Mouse (Mus musculus) thymus, adult 2 months (tissue): Measurements from ENCODE around the gene Tab2.

ENCODE experiments used
- CTCF ChIP-seq: fragments of 200-500 bp; IDR thresholded peaks from 2 replicates; pipeline ENCODE4 v1.5.1; 2012; ENCODE audit warnings: mild to moderate bottlenecking, control low read depth, low read length, moderate library complexity, borderline replicate concordance; ENCODE audit not compliant: control insufficient read depth, poor library complexity, insufficient read depth; ENCODE audit errors: extremely low read depth
- POLR2A ChIP-seq: fragments of 200-500 bp; IDR thresholded peaks from 2 replicates; pipeline ENCODE4 v1.6.1; 2012; ENCODE audit warnings: mild to moderate bottlenecking, low read length, control low read depth, moderate library complexity; ENCODE audit not compliant: control insufficient read depth, poor library complexity, insufficient read depth; ENCODE audit errors: extremely low read depth

DNA sequence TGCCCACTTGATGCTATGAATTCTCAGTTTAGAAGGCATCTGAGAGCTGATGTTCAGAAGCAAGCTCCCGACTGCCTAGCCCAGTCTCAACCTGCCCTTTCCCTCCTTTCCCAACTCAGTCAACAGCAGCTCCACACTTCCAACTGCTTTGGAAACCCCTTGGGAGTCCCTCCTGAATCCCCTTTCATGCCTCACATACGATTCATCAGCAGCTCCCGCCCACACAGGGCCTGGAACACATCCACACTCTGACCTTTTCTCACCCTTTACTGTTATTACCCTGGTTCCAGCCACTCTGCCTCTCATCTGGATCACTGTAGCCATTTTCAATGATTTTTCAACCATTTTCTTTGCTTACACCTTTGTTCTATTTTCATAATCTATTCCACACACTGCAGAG lies 13.0 kb downstream of the Tab2 start:
- TF ChIP-seq POLR2A (no peak), CTCF (no peak)
